Mouse (Mus musculus) lung, embryonic 16.5 days (tissue): ENCODE results near the gene Aldh1l1. TPM values are rescaled to one million over a fixed set of nuclear protein-coding genes. Genes with fewer than 3 reads are reported as not detected.

Experiments
- ATAC-seq: fragments of 200-750 bp; cut with Nextera tagmentation; 2 replicates; pipeline ENCODE4 v1.8.0; 2017; ENCODE audit warnings: low read depth, mild to moderate bottlenecking, moderate library complexity
- H3K27ac ChIP-seq: fragments of 300-500 bp; sonication (generic); 2 replicates; pipeline ENCODE4 v1.5.1; 2014; ENCODE audit warnings: mild to moderate bottlenecking, control low read depth, low read length
- H3K27me3 ChIP-seq: fragments of 300-500 bp; sonication (generic); 2 replicates; pipeline ENCODE4 v1.6.1; 2014; ENCODE audit warnings: low read depth, low read length, mixed read lengths; ENCODE audit not compliant: control insufficient read depth, insufficient read depth
- H3K36me3 ChIP-seq: fragments of 300-500 bp; sonication (generic); 2 replicates; pipeline ENCODE4 v1.6.1; 2014; ENCODE audit warnings: low read length; ENCODE audit not compliant: control insufficient read depth, insufficient read depth
- H3K4me1 ChIP-seq: fragments of 300-500 bp; sonication (generic); replicated peaks from 2 replicates; pipeline ENCODE4 v1.6.1; 2014; ENCODE audit warnings: low read length, mixed read lengths; ENCODE audit not compliant: control insufficient read depth, insufficient read depth
- H3K4me2 ChIP-seq: fragments of 300-500 bp; sonication (generic); 2 replicates; pipeline ENCODE4 v1.6.1; 2014; ENCODE audit warnings: low read depth, low read length, control low read depth
- H3K4me3 ChIP-seq: fragments of 300-500 bp; sonication (generic); 2 replicates; pipeline ENCODE4 v1.5.1; 2014; ENCODE audit warnings: mild to moderate bottlenecking, low read length, control low read depth
- H3K9ac ChIP-seq: fragments of 300-500 bp; sonication (generic); 2 replicates; pipeline ENCODE4 v1.6.1; 2014; ENCODE audit warnings: low read length, control low read depth
- H3K9me3 ChIP-seq: fragments of 300-500 bp; sonication (generic); 2 replicates; pipeline ENCODE4 v1.6.1; 2016; ENCODE audit warnings: low read length; ENCODE audit not compliant: control insufficient read depth
- WGBS: fragments of 180-500 bp; shearing (Covaris S2); extraction: QIAGEN DNeasy Blood & Tissue Kit; methylation state at CpG from one replicate; pipeline ENCODE4 v1.1.7; 2014; 5-methylcytosine and 5-hydroxymethylcytosine counted together
- polyA plus RNA-seq: library from polyadenylated mRNA; unstranded; fragments of >200 nt; fragmentation: Nextera tagmentation; extraction: Ambion mirVana; gene quantifications from 2 replicates; pipeline ENCODE4 v1.2.1, GENCODE M21; 2015

Gene Aldh1l1
- polyA plus RNA-seq, 1 experiment from 2014 or later = 2.4 TPM

DNA sequence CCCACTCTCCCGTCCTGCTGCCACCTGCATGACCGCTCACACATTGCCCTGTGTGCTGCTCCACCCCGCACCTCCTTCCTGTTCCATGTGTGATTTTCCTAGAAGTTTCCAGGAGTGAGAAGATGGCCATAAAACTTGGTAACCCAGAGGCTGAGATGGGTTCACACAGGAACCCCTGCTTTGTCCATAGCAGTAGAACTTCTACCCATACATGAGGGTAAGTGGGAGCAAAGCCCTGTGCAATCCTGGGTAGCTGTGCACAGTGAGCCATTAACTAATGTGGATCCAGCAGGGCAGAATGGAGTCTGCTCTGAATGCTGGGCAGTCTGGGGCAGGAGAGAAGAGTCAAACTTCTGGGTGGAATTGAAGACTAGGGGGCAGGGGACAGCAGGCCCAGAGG lies 8.3 kb downstream of the Aldh1l1 start:
- no peak for ATAC-seq
- H3K36me3 ChIP-seq = no peaks in the 10 kb centered on the region
- no peak overlapping the region for H3K4me3 ChIP-seq
- 88% methylated on average over 3 of the region's 3 CpGs for WGBS
- no peak overlapping the region for H3K27ac ChIP-seq
- no peak overlapping the region for H3K4me2 ChIP-seq
- H3K4me1 ChIP-seq = peaks cover 3% of the 10 kb centered on the region
- H3K9me3 ChIP-seq = no peaks in the 10 kb centered on the region
- H3K27me3 ChIP-seq = no peaks in the 10 kb centered on the region
- no peak overlapping the region for H3K9ac ChIP-seq

DNA sequence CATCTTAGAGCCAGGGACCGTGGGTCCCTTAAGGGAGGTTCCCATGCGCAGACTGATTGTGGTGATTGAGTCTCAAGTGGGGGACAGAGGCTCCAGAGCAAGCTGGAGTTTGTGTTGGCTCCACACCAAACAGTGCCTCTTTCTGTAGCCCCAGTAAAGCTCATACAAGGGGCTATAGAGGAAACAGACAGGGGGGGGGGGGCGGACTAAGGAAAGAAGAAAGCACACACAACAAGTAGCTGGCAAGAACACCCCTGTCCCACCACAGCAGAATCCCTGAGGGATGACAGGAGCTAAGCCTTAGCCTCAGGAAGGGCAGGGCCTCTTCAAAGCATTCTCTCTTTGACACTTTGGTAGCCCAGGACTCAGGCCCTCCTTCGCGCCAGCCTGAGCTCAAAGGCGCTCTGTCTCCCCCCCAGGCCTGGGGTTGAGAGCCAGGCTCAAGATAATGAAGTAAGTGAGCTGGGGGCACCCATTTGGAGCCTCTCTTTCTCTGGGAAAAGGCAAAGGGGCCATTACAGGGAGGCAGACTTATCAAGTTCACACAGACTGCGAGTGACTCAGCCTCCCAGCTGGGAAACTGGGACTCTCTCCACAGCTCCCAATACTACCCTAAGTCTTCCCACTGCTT lies 9.2 kb downstream of the Aldh1l1 start:
- no peaks in the 10 kb centered on the region for H3K36me3 ChIP-seq
- 0 out of 2 replicates have a peak overlapping the region, but pooled peaks have one; percentile 12 for H3K27ac ChIP-seq
- 42% methylated on average over 7 of the region's 7 CpGs for WGBS
- peak; percentile 32 for ATAC-seq
- no peaks in the 10 kb centered on the region for H3K27me3 ChIP-seq
- H3K9me3 ChIP-seq = no peaks in the 10 kb centered on the region
- no peak overlapping the region; the same call in 1 of the 2 replicates for H3K9ac ChIP-seq
- no peak overlapping the region for H3K4me3 ChIP-seq
- H3K4me1 ChIP-seq = peaks cover 3% of the 10 kb centered on the region
- no peak overlapping the region for H3K4me2 ChIP-seq

DNA sequence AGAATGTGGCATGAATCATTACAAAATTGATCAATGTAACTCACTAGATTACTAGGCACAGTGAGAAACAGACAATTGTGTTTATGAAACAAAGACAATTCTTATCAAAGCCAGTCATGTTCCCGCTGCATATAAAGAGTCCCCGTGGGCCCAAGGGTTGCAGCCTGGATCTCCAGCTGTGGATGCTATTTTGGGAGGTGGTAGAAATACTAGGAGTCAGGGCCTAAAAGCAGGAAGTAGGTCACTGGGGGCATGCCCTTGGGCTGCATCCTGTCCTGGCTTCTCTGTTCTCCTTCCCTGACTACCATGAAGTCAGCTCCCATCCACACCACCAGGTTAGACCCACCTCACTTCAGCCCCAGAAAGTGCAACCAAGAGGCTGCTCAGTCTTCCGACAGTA lies 10.0 kb downstream of the Aldh1l1 start:
- Histone ChIP-seq H3K4me2 (no peak overlapping the region), H3K36me3 (no peaks in the 10 kb centered on the region), H3K4me1 (peaks cover 3% of the 10 kb centered on the region), H3K27ac (no peak overlapping the region), H3K9me3 (no peaks in the 10 kb centered on the region), H3K9ac (no peak overlapping the region), H3K27me3 (no peaks in the 10 kb centered on the region), H3K4me3 (no peak overlapping the region)
- 71% methylated on average over 3 of the region's 3 CpGs for WGBS
- no peak for ATAC-seq

DNA sequence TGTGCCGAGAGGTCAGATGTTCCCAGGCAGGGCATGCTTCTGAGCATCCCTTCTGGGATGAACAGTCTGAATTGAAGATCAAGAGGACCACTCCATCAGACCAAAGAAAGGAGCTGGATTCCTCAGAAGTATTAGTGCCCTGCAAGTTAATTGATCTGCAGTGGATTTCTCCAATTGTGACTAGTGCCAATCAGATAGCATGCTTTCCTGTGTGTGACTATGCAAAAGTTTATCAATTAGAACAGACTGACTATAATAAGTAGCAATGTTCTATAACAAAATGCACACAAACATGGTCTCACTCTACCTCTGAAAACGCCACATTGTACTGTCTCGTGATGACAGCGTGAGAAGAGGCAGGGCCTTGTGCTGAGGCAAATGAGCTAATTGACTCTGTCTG lies 13.3 kb downstream of the Aldh1l1 start:
- Histone ChIP-seq H3K27me3 (no peaks in the 10 kb centered on the region), H3K4me3 (no peak overlapping the region), H3K4me2 (no peak overlapping the region), H3K9ac (no peak overlapping the region), H3K27ac (no peak overlapping the region), H3K4me1 (peaks cover 3% of the 10 kb centered on the region), H3K36me3 (no peaks in the 10 kb centered on the region), H3K9me3 (no peaks in the 10 kb centered on the region)
- ATAC-seq = no peak
- WGBS = 67% methylated on average over 4 of the region's 4 CpGs

DNA sequence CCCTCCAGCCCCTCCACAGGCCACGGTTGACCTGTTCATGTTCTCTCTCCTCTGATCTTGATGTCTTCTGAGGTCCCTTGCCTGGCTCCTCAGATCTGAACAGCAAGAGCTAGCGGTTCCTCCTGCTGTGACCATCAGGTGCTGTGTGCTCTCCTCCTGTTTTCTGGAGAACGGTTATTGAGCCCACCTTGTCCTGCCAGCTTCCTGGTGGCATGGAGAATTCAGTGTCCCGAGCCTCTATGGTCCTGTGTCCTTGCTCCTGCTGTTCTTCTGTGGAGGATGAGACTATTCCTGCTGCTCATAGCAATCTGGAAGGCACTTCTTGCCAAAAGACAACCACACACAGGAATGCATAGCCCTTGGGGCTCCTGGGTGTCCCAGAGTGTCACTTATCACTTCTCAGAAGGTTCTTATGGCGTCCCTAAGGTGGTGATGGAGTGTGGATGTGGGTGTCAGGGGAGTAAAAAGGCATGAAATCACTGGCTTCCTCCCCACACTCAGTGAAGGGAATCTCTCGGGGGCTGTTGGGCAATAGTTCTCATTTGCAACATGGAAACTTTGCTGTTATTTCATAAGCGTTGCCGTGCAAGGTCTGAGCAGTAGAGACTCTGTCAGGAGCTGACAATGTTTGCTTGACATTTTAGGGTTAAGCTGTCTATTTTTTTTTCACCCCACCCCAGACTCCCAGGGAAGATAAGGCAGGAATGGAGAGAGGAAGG lies 15.2 kb downstream of the Aldh1l1 start:
- no peak overlapping the region for H3K4me3 ChIP-seq
- H3K27ac ChIP-seq = no peak overlapping the region
- no peak for ATAC-seq
- peaks cover 11% of the 10 kb centered on the region for H3K4me1 ChIP-seq
- WGBS = 50% methylated on average over 8 of the region's 8 CpGs
- no peak overlapping the region for H3K9ac ChIP-seq
- H3K27me3 ChIP-seq = no peaks in the 10 kb centered on the region
- H3K36me3 ChIP-seq = no peaks in the 10 kb centered on the region
- H3K4me2 ChIP-seq = no peak overlapping the region
- H3K9me3 ChIP-seq = no peaks in the 10 kb centered on the region

DNA sequence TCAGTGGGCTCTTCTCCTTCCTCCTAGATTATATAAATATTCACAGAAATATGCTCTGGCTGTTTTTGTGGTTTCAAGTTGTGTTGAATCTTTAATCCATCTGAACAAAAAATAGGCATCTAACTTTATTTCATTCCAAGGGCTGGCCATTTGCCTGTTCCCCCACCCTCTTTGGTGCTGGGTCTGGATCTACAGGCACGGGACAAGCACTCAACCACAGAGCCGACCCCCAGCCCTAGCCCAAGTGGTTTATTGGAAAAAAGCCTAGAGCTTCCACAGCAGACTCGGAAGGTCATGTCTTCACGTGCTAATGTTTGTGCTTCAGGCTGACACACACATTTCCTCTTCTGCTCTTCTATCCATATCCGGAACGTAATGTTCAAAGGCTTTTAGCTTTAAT lies 19.7 kb downstream of the Aldh1l1 start:
- no peak overlapping the region for H3K4me3 ChIP-seq
- H3K4me1 ChIP-seq = peaks cover 36% of the 10 kb centered on the region
- 11% methylated on average over 6 of the region's 6 CpGs for WGBS
- no peak overlapping the region for H3K9ac ChIP-seq
- no peak overlapping the region; the same call in 1 of the 2 replicates for H3K4me2 ChIP-seq
- H3K36me3 ChIP-seq = no peaks in the 10 kb centered on the region
- H3K27ac ChIP-seq = peak overlapping the region; percentile 98
- peak; percentile 30; the same call in 1 of the 2 replicates for ATAC-seq
- no peaks in the 10 kb centered on the region for H3K27me3 ChIP-seq
- H3K9me3 ChIP-seq = no peaks in the 10 kb centered on the region

DNA sequence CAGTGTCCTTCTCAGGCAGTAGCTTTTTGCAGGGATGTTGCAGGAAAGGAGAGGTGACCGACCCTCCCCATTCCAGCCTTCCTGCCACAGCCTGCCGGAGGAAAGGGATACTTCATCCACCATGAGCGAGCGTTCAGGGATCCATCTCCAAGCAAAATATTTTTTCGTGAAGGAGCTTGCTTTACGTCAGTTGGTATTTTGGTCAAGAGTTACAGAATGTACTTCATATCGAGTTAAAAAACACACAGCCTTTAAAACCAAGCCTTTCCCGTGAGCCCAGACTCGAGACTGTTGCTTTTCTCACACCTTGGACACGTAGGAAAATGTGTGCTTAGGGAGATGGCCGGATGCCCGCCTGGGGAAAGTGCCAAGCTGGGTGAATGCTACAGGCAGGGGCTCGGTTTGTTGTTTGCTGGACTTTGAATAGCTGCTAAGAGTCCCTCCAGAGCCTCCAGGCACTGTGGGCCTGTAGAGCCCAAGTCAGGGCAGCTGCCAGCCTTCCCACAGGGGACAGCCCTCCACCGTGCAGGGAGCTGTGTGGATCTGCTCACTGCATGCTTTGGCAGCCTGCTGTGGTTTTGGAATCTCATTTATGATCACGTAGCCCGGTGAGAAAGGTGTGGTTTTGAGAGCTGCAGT lies 20.6 kb downstream of the Aldh1l1 start:
- Histone ChIP-seq H3K36me3 (no peaks in the 10 kb centered on the region), H3K9ac (0 out of 2 replicates have a peak overlapping the region, but pooled peaks have one; percentile 1), H3K4me1 (peaks cover 36% of the 10 kb centered on the region), H3K4me2 (peak overlapping the region; percentile 21), H3K9me3 (no peaks in the 10 kb centered on the region), H3K4me3 (no peak overlapping the region), H3K27me3 (no peaks in the 10 kb centered on the region), H3K27ac (peak overlapping the region; percentile 98)
- 15% methylated on average over 16 of the region's 16 CpGs for WGBS
- ATAC-seq = peak; percentile 77

DNA sequence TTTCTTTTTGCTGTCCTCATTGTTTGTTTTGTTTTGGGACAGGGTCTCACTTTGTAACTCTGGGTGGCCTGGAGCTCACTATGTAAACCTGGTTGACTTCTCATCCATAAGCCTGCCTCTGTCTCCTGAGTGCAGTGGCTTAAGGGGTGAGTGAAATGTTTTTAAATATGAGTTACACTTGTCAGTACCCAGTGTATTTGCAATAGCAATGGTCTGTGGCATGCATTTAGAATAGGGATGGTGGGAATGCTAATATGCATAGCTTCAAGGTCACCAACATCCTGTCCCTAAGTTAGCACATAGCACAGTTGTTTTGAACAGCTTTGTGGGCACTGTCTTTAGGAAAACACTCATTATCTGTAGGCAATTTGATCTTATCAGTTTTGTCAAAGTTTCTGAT lies 21.2 kb downstream of the Aldh1l1 start:
- no peak for ATAC-seq
- Histone ChIP-seq H3K4me3 (no peak overlapping the region), H3K4me2 (peak overlapping the region; percentile 3), H3K9me3 (no peaks in the 10 kb centered on the region), H3K27ac (peak overlapping the region; percentile 98), H3K4me1 (peaks cover 36% of the 10 kb centered on the region), H3K27me3 (no peaks in the 10 kb centered on the region), H3K9ac (0 out of 2 replicates have a peak overlapping the region, but pooled peaks have one; percentile 1), H3K36me3 (no peaks in the 10 kb centered on the region)

DNA sequence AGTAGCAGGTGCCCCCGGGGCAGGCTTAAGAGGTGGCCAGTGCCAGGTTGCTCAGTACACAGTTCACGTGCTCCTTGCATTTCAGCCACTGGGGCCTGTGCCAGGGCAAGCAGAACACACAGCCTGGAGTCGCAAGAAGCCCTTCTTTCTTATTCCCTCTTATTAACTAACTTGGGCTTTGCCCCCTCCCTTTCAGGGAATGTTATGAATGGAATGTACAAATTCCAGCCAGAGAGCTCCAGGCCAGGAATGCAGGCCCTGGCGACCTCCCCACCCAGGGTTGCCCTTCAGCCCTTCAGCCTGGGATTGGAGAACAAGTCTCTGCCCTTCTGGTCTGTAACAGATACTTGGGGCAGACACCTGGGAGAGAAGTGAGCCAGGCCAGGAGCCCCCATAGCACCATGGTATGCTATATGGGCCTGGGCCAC lies 22.0 kb downstream of the Aldh1l1 start:
- no peak overlapping the region for H3K4me3 ChIP-seq
- no peaks in the 10 kb centered on the region for H3K9me3 ChIP-seq
- H3K4me2 ChIP-seq = no peak overlapping the region
- no peaks in the 10 kb centered on the region for H3K36me3 ChIP-seq
- WGBS = 21% methylated on average over 4 of the region's 4 CpGs
- peaks cover 36% of the 10 kb centered on the region for H3K4me1 ChIP-seq
- H3K27ac ChIP-seq = peak overlapping the region; percentile 98
- ATAC-seq = peak; percentile 84
- H3K27me3 ChIP-seq = no peaks in the 10 kb centered on the region
- no peak overlapping the region for H3K9ac ChIP-seq
